Mouse (Mus musculus): ENCODE measurements around the gene Cebpb.

The Cebpb gene

DNA sequence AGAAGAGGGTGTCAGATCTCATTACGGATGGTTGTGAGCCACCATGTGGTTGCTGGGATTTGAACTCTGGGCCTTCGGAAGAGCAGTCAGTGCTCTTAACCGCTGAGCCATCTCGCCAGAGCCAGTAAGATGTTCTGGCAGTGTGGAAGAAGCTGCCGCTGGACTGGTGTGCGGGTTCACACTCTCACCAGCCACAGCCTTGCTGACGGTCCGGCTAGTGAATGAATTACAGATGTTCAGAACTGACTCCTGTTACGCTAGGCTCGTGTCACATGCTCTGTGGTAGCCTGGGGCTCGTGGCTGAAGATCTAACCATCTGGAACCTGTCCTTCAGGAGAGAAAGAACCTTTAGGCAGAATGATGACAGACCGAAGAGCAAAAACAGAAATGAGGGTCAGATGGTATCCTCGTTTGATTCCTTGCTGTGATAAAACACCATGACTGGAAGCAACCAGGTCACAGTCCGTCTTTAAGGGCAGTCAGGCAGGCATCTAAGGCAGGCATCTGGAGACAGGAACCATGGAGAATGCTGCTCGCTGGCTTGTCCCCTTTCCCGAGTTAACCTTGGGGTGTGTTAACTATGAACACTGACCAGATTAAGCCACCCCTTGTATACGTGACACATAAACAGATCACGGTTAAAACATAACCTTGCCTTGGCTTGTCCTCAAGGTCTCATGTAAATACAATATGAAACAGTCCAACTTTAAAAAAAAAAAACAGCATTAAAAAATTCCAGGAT is 22.6 kb upstream of the Cebpb start:
- no peak for DNase-seq (ENCODE audit: extremely low spot score)

GRCm38 (mm10) chr2:167668426-167668825 is 20.3 kb upstream of the Cebpb start:
- DNase-seq (ENCODE audit: extremely low spot score) = no peak

DNA sequence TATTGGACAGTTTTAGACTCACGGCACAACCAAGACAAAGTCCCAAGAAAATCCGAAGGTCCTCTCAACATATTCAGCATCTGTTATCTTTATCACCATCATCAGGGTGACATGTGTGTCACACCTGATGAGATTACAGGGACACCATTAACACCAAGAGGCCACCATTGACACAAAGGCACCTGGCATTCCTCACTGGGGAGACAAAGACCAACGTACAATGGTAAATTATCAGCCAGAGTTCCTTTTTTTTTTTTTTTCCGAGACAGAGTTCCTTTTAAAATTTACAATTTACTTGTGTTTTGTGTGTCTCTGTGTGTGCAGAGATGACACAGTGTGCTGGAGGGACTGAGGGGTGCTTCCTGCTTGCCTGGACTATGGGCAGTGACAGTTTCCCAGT is 19.3 kb upstream of the Cebpb start:
- no peak for DNase-seq (ENCODE audit: extremely low spot score)

DNA sequence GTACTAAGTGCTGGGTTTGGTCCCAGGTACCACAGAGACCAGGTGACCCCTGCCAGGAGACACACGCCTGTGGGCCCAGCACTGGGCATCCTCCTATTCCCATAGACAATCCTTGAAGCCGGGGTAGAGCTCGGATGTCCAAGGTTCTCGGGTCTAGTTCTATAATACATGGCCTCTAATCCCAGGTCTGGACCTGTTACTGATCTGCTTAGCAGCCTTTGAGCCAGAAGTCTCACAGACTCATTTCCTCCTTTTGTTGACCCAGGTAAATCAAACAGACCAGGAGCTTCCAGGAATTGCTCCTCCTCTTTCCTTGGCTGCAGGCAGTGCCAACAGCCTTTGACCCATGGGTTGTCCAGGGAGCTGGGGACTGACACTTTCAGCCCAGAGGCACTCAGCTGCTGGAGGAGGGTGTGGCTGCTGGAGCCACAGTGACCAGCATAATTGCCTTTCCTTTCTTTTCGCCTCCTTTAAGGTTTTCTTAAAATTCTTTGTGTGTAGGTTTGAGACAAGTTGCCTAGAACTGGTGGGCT is 17.5 kb upstream of the Cebpb start:
- no peak for DNase-seq (ENCODE audit: extremely low spot score)

- no peak for DNase-seq (ENCODE audit: extremely low spot score)
Observed at GRCm38 (mm10) chr2:167672212-167672685, 16.5 kb upstream of the Cebpb start.

DNA sequence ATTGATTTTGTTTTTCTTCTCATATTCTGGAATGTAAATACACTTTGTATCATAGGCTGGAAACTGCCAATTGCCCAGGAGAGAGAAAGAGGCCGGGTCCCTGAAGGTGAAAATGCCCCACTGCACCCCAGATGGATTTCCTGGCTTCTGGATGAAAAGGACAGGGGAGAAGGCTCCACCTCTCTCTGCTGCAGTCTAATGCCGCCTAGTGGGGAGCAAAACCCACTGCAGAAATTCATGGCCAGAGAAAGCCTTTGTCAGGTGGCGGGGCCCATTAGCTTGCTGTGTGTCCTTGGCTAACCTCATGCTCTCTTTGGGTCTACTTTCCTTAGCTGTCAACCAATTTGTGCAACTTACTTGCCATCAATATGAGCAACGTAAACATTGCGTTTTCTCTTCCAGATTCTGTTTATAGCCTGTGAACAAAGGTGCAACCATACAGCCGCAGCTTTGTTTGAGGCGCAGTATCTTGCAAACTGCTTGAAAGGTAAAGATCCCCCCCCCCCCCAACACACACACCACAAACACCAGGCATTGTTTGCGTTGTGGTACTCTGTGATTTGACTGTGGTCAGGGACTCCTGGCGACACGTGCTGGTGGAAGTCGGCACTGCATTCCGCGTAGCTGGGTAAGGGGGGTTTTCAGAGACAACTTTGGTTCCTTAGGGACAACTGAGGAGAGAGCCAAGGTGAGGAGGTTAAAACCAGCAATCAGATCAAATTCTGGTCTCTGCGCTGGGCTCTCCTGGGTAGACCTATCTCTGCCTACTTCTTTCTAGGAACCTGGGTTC is 13.4 kb upstream of the Cebpb start:
- DNase-seq (ENCODE audit: extremely low spot score) = no peak

- no peak for DNase-seq (ENCODE audit: extremely low spot score)
Observed at GRCm38 (mm10) chr2:167678600-167678999, 10.1 kb upstream of the Cebpb start.

- peak; percentile 81 for DNase-seq (ENCODE audit: extremely low spot score)
Observed at GRCm38 (mm10) chr2:167679902-167680430, 8.7 kb upstream of the Cebpb start.

GRCm38 (mm10) chr2:167680657-167681056 is 8.1 kb upstream of the Cebpb start:
- no peak for DNase-seq (ENCODE audit: extremely low spot score)

DNA sequence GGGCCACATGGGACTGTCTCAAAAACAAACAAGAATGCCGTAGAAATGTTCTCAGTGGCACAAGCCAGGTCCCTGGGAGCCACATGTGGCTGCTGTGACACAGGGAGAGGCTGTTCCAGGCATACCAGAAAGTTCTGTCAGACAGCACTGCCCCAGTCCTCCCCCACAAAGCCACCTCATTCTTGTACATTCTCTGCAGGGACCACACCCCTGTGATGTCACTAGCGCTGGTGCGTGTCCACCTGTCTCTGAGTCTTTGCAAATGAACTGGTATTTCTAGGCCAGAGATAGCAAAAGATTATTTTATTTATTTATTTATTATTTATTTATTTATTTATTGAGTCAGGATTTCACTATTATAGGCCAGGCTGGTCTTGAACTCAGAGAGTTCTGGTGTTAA is 5.0 kb upstream of the Cebpb start:
- no peak for DNase-seq (ENCODE audit: extremely low spot score)

DNA sequence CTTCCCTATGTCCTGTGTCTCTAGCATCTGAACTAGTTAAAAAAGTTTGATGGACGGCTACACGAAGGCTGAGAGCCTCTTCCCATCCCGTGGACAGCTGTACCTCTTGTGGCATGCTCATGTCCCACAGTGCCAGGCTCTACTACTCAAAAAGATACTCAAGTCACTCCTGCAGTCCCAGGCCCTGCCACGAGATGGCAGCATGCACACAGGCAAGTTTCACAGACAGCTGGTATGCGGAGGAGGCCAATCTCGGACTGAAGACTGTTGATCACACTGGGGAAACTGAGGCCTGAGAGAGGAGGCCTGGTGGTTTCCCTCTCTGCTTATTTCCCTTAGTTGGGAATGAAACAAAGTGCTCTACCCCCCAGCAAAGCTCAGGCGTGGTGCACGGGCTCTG is 3.6 kb upstream of the Cebpb start:
- DNase-seq (ENCODE audit: extremely low spot score) = peak; percentile 94

- no peak for DNase-seq (ENCODE audit: extremely low spot score)
Observed at GRCm38 (mm10) chr2:167685865-167686264, 2.9 kb upstream of the Cebpb start.

DNA sequence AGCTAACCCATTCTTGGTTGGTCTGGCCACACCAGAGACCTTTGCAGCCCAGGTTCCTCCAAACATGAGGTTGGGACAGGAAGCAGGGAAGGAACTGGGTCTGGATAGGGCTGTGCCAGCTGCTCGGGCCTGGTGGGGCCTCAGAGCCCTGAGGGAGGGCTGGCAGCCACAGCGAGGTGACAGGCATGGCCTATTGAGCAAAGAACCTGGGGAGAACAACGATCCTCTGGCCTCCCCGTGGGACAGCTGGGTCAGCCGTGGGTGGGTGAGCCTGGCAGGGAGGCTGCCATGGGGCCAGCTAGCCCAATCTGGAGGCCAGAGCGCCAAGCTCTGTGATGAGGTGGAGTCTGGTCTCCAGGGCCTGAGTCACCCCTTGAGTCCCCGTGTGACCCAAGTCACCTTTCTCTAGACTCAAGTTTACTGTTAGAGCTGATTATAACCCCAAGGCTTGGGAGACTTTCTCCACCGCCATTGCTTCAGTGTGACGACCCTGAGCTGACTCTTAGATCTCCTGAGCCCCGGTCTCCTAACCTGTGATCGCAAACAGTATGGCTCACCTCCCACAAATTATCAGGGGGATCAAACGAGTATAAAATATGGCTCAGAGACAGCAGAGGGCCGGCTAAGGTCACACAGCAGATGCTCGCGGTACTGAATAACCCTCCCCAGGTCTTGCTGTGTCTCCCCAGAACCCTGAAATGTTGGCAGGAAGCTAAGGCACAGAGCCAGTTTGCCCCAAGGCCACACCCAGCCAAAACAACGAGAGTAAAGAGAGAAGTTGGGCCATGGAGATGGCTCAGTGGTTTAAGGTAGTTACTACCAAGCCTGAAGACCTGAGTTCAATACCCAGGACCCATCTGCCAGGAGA is 2.1 kb upstream of the Cebpb start:
- DNase-seq (ENCODE audit: extremely low spot score) = no peak

DNA sequence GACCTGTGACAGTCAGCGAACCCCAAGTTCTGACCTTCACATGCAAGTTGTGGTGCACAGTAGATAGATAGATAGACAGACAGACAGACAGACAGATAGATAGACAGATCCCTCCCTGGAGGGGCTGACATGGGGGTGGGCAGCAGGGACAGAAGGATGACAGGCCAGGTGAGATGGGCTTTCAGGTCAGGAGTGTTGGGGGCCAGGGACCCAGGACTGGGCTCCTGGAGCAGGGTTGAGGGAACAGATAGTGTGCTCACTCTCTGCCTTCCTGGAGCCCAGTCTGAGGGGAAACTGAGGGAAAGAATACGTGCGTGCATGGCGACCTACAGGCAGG is 1.5 kb upstream of the Cebpb start:
- DNase-seq (ENCODE audit: extremely low spot score) = no peak

DNA sequence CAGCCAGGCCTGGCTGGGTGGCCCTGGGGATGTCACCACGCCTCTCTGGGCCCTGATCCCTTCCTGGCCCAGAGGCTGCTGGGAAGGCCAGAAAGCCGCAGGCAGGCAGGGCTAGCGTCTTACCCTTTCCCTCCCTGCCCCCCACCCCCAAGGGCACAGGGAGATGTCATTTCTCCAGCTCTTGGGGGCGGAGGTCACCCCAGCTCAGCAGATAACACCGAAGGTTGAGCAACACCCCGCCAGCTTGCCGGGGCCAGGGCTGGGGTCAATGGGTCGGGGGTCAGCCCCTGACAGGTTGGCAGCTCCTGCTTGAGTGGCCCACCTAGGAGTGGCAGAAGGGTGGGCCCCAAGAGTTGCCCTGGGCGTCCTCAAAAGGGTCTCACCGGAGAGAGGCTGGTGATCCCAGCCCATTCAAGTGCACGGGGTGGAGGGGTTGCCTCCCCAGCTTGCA is 1.0 kb upstream of the Cebpb start:
- DNase-seq (ENCODE audit: extremely low spot score) = no peak

- DNase-seq (ENCODE audit: extremely low spot score) = peak; percentile 49
Observed at GRCm38 (mm10) chr2:167688126-167688497, 603 bp upstream of the Cebpb start.

DNA sequence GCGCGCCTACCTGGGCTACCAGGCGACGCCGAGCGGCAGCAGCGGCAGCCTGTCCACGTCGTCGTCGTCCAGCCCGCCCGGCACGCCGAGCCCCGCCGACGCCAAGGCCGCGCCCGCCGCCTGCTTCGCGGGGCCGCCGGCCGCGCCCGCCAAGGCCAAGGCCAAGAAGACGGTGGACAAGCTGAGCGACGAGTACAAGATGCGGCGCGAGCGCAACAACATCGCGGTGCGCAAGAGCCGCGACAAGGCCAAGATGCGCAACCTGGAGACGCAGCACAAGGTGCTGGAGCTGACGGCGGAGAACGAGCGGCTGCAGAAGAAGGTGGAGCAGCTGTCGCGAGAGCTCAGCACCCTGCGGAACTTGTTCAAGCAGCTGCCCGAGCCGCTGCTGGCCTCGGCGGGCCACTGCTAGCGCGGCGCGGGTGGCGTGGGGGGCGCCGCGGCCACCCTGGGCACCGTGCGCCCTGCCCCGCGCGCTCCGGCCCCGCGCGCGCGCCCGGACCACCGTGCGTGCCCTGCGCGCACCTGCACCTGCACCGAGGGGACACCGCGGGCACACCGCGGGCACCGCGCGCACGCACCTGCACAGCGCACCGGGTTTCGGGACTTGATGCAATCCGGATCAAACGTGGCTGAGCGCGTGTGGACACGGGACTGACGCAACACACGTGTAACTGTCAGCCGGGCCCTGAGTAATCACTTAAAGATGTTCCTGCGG is 945 bp downstream of the Cebpb start, which contains the start of gene Tmem189:
Gene Tmem189 (minus strand): TSS at position 322 of the 718 bp plus-strand sequence.
- peak; percentile 67 for DNase-seq (ENCODE audit: extremely low spot score)

- no peak for DNase-seq (ENCODE audit: extremely low spot score)
Observed at GRCm38 (mm10) chr2:167690219-167690961, 1.7 kb downstream of the Cebpb start.

- DNase-seq (ENCODE audit: extremely low spot score) = no peak
Observed at GRCm38 (mm10) chr2:167690962-167691311, 2.2 kb downstream of the Cebpb start.

DNA sequence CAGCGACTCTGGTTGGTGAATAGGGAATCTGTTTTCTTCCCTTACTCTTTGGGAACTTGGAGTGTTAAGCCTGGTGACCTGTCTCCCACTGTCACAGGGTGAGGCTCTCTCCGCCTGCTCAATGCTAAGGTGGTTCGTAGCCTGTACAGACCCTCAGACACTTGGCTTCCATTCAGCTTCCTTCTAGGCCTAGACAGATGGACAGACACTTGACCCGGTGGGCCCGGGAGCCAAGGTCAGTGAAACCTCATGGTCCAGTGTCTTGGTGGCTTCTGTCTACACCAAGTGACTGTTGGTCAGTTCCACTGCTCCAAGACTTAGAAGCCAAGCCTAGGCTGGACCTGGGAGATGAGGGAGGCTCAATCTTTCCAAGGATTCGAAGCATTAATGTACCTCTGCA is 2.7 kb downstream of the Cebpb start:
- DNase-seq (ENCODE audit: extremely low spot score) = no peak
